15 mouse cellular contexts compared by ENCODE assay signal in genomic region chr4:150677126-150677845, GRCm38 (mm10). TPM values are rescaled to one million over a fixed set of nuclear protein-coding genes. Genes with fewer than 3 reads are reported as not detected.
A peak's percentile ranks its signal among the peaks of the same experiment; 100 is the strongest.
DNase-seq lines count a peak whose midpoint lies in the region; ATAC-seq and TF ChIP-seq lines count a peak whose summit lies in the region.
"Had no signal": no experiment of that assay in that cellular context is flagged by ENCODE, and none has a peak within 500 bp of the region (broad histone marks: within the 10 kb centered on the region; RNA-seq: fewer than 3 reads in every experiment).

No protein-coding gene starts in this region.

- no peaks in the 10 kb centered on the region for H3K9me3 ChIP-seq in ES-E14 (ENCODE audit: control insufficient read depth, insufficient read depth, low read depth, low read length)
- no peaks in the 10 kb centered on the region for H3K9me3 ChIP-seq in hindbrain, embryonic 15.5 days
- no peaks in the 10 kb centered on the region for H3K9me3 ChIP-seq in midbrain, embryonic 16.5 days (replicated peaks; ENCODE audit: control insufficient read depth, low read length, poor library complexity, severe bottlenecking)
- H3K9me3 ChIP-seq: G1E had no signal

- 22% methylated on average over 9 of the region's 10 CpGs for WGBS in hindbrain, embryonic 15.5 days
- 10% methylated on average over 10 of the region's 10 CpGs for WGBS in midbrain, embryonic 16.5 days

- in situ Hi-C loops in ES-E14 (cut with MboI; ENCODE audit: low sequenced_read_pairs in 2 of 2, unreplicated experiment in 2 of 2) = no loop called here

- no peaks in the 10 kb centered on the region for H3K27me3 ChIP-seq in hindbrain, embryonic 15.5 days
- H3K27me3 ChIP-seq in midbrain, embryonic 16.5 days (ENCODE audit: control insufficient read depth, insufficient read depth, low read depth, low read length) = no peaks in the 10 kb centered on the region

- ATAC-seq in hindbrain, embryonic 15.5 days (ENCODE audit: low FRiP score, low read depth) = peak; percentile 69; the same call in 1 of the 2 replicates
- ATAC-seq in midbrain, embryonic 16.5 days = 0 out of 2 replicates have a peak, but pooled peaks have one; percentile 67

- H3K4me2 ChIP-seq in hindbrain, embryonic 15.5 days = no peak overlapping the region
- peak overlapping the region; percentile 19; the same call in 1 of the 2 replicates for H3K4me2 ChIP-seq in midbrain, embryonic 16.5 days (ENCODE audit: low read length)

- no peaks in the 10 kb centered on the region for H3K36me3 ChIP-seq in ES-E14 (ENCODE audit: control insufficient read depth, insufficient read depth, low read length, poor library complexity, severe bottlenecking)
- no peaks in the 10 kb centered on the region for H3K36me3 ChIP-seq in hindbrain, embryonic 15.5 days
- H3K36me3 ChIP-seq in midbrain, embryonic 16.5 days (ENCODE audit: control insufficient read depth, insufficient read depth, low read length) = no peaks in the 10 kb centered on the region
- H3K36me3 ChIP-seq: G1E had no signal

- DNase-seq in ES-E14 (ENCODE audit: low read depth, low spot score) = no peak
- DNase-seq in embryo, embryonic 10.5 days (ENCODE audit: low spot score) = peak; percentile 56
- DNase-seq in layer of hippocampus, postnatal 25 days (ENCODE audit: extremely low spot score in 1 of 2, low spot score in 1 of 2) = no peak
- no peak for DNase-seq in adrenal gland, postnatal 25 days
- no peak for DNase-seq in spleen, adult 12 weeks (ENCODE audit: low spot score)
- DNase-seq: cerebellum, postnatal 36 days; gastrocnemius, postnatal 14 days; kidney, adult 8-10 months; lung, adult 18-20 months; thymus, postnatal 36 days had no signal

- peak overlapping the region; percentile 6 to 29; a peak in 2 of 4 replicates for H3K4me3 ChIP-seq in ES-E14 (ENCODE audit: insufficient read depth in 1 of 2, low read depth in 1 of 2, low read length in 2 of 2, poor library complexity in 1 of 2, severe bottlenecking in 1 of 2)
- H3K4me3 ChIP-seq in hindbrain, embryonic 15.5 days = no peak overlapping the region
- H3K4me3 ChIP-seq in midbrain, embryonic 16.5 days (ENCODE audit: low read depth, low read length) = no peak overlapping the region
- H3K4me3 ChIP-seq: megakaryocyte, embryonic 14.5 days had no signal

- H3K27ac ChIP-seq in ES-E14 (ENCODE audit: insufficient read depth, low read depth, low read length, poor library complexity, severe bottlenecking) = peak overlapping the region; percentile 95
- peak overlapping the region; percentile 34; the same call in 1 of the 2 replicates for H3K27ac ChIP-seq in hindbrain, embryonic 15.5 days (replicated peaks)
- H3K27ac ChIP-seq in midbrain, embryonic 16.5 days (ENCODE audit: low read length) = no peak overlapping the region

- peaks cover 0 to 32% of the 10 kb centered on the region in 2 experiments; a peak in 2 of 4 replicates for H3K4me1 ChIP-seq in ES-E14 (ENCODE audit: control insufficient read depth in 2 of 2, insufficient read depth in 2 of 2, low read length in 2 of 2, poor library complexity in 1 of 2)
- peaks cover 8% of the 10 kb centered on the region; the same call in 1 of the 2 replicates for H3K4me1 ChIP-seq in hindbrain, embryonic 15.5 days (replicated peaks)
- H3K4me1 ChIP-seq in midbrain, embryonic 16.5 days (ENCODE audit: control insufficient read depth, insufficient read depth, low read length) = peaks cover 7% of the 10 kb centered on the region
- H3K4me1 ChIP-seq: megakaryocyte, embryonic 14.5 days had no signal

- peak overlapping the region; percentile 65; the same call in 1 of the 2 replicates for H3K9ac ChIP-seq in ES-E14 (ENCODE audit: insufficient read depth, low read depth, low read length, poor library complexity, severe bottlenecking)
- no peak overlapping the region for H3K9ac ChIP-seq in hindbrain, embryonic 15.5 days
- no peak overlapping the region for H3K9ac ChIP-seq in midbrain, embryonic 16.5 days (ENCODE audit: low read depth, low read length)

TF ChIP-seq in ES-E14, 5 proteins besides CTCF, POLR2A, EP300 and RAD21:
- TF ChIP-seq MAFK (IDR thresholded peaks at IDR 0.05; ENCODE audit: insufficient read depth, low read depth, low read length) = no peak
- TF ChIP-seq HCFC1 (IDR thresholded peaks at IDR 0.05; ENCODE audit: borderline replicate concordance, insufficient read depth, low read length) = no peak
- no peak for TF ChIP-seq ZC3H11A (IDR thresholded peaks at IDR 0.05; ENCODE audit: borderline replicate concordance, low read depth, low read length)
- TF ChIP-seq CHD2 (IDR thresholded peaks at IDR 0.05; ENCODE audit: low read depth, low read length) = no peak
- no peak for TF ChIP-seq ZNF384 (IDR thresholded peaks at IDR 0.05; ENCODE audit: low read depth, low read length)

RNA-seq across cellular contexts. Expression of gene Slc45a1, which starts 25.3 kb away (rescaled TPM):
- total RNA-seq in ES-E14 (2012; rRNA removed) = 0.98 and 2.0 TPM in 2 replicates
- polyA plus RNA-seq in hindbrain, embryonic 15.5 days (2015; fragmentation: Nextera tagmentation; extraction: Ambion mirVana) = 37.6 and 43.4 TPM in 2 replicates
- 39.7 and 44.7 TPM in 2 replicates for polyA plus RNA-seq in midbrain, embryonic 16.5 days (2015; fragmentation: Nextera tagmentation; extraction: Ambion mirVana)
- total RNA-seq in layer of hippocampus, postnatal 25 days (2021) = 10 to 100 TPM; 35.6 to 39.5 TPM
- 0.46 and 0.67 TPM in 2 replicates for total RNA-seq in adrenal gland, postnatal 25 days (2021)
- total RNA-seq: gastrocnemius, postnatal 14 days had no signal
- polyA plus RNA-seq: G1E; heart, embryonic 16.5 days had no signal

Comparison
In these comparisons a context has a peak if more than half of its experiments do, and no peak if none do; other contexts are left out.
1. H3K4me3 ChIP-seq: peak in ES-E14 (2 of 2); none in hindbrain, embryonic 15.5 days (single experiment) and midbrain, embryonic 16.5 days (single experiment).
2. RNA of gene Slc45a1, which starts 25.3 kb away (total RNA-seq): 35.6 to 39.5 TPM in layer of hippocampus, postnatal 25 days; 0.98 to 2.0 TPM in ES-E14 and 0.46 to 0.67 TPM in adrenal gland, postnatal 25 days; every median in the first group is over 10 times any median in the second.